Mouse (Mus musculus): ENCODE measurements around the gene Fam169b.

Gene Fam169b

GRCm38 (mm10) chr7:68296487-68296886 is 22.8 kb downstream of the Fam169b start:
- Histone ChIP-seq H3K36me3 (ENCODE audit: insufficient read depth, low read length) (no peaks in the 10 kb centered on the region), H3K9me3 (ENCODE audit: low read length) (no peaks in the 10 kb centered on the region), H3K27me3 (ENCODE audit: insufficient read depth, low read length) (no peaks in the 10 kb centered on the region), H3K4me1 (replicated peaks; ENCODE audit: low read depth, low read length) (peaks cover 46% of the 10 kb centered on the region), H3K4me3 (replicated peaks; ENCODE audit: low read length) (no peak overlapping the region)
- no peak for TF ChIP-seq NANOG (IDR thresholded peaks at IDR 0.05; ENCODE audit: borderline replicate concordance, low read length)
- TF ChIP-seq POU5F1 (IDR thresholded peaks at IDR 0.05; ENCODE audit: borderline replicate concordance, low read length) = no peak
- TF ChIP-seq CTCF (conservative IDR thresholded peaks at IDR 0.05; ENCODE audit: low read length) = no peak

GRCm38 (mm10) chr7:68298381-68299076 is 24.9 kb downstream of the Fam169b start:
- TF ChIP-seq NANOG (IDR thresholded peaks at IDR 0.05; ENCODE audit: borderline replicate concordance, low read length) (no peak), POU5F1 (IDR thresholded peaks at IDR 0.05; ENCODE audit: borderline replicate concordance, low read length) (no peak), CTCF (conservative IDR thresholded peaks at IDR 0.05; ENCODE audit: low read length) (no peak)
- Histone ChIP-seq H3K36me3 (ENCODE audit: insufficient read depth, low read length) (no peaks in the 10 kb centered on the region), H3K27me3 (ENCODE audit: insufficient read depth, low read length) (no peaks in the 10 kb centered on the region), H3K4me1 (replicated peaks; ENCODE audit: low read depth, low read length) (peaks cover 48% of the 10 kb centered on the region), H3K9me3 (ENCODE audit: low read length) (no peaks in the 10 kb centered on the region), H3K4me3 (replicated peaks; ENCODE audit: low read length) (no peak overlapping the region)

DNA sequence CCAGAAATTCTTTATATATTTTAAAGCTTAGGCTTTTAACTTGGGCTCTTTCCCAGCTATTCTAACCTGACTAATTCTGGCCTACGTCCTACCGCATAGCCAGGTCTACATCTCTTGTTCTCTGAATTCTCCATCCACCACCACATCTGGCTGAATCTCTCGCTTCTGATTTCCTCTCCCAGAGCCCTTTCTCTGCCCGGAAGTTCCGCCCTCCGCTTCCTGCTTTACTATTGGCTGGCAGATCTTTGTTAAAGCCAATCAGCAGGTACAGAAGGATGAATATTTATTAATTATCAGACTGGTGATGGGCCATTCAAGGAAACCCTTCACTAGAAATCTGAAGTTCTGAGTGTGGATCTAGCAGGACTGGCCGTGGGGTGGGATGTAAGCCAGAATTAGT is 27.5 kb downstream of the Fam169b start:
- Histone ChIP-seq H3K4me1 (replicated peaks; ENCODE audit: low read depth, low read length) (peaks cover 46% of the 10 kb centered on the region), H3K4me3 (replicated peaks; ENCODE audit: low read length) (peak overlapping the region; percentile 49), H3K36me3 (ENCODE audit: insufficient read depth, low read length) (peaks cover 4% of the 10 kb centered on the region; the same call in 1 of the 2 replicates), H3K9me3 (ENCODE audit: low read length) (no peaks in the 10 kb centered on the region), H3K27me3 (ENCODE audit: insufficient read depth, low read length) (no peaks in the 10 kb centered on the region)
- TF ChIP-seq POU5F1 (IDR thresholded peaks at IDR 0.05; ENCODE audit: borderline replicate concordance, low read length) = no peak
- TF ChIP-seq NANOG (IDR thresholded peaks at IDR 0.05; ENCODE audit: borderline replicate concordance, low read length) = no peak
- no peak for TF ChIP-seq CTCF (conservative IDR thresholded peaks at IDR 0.05; ENCODE audit: low read length)

DNA sequence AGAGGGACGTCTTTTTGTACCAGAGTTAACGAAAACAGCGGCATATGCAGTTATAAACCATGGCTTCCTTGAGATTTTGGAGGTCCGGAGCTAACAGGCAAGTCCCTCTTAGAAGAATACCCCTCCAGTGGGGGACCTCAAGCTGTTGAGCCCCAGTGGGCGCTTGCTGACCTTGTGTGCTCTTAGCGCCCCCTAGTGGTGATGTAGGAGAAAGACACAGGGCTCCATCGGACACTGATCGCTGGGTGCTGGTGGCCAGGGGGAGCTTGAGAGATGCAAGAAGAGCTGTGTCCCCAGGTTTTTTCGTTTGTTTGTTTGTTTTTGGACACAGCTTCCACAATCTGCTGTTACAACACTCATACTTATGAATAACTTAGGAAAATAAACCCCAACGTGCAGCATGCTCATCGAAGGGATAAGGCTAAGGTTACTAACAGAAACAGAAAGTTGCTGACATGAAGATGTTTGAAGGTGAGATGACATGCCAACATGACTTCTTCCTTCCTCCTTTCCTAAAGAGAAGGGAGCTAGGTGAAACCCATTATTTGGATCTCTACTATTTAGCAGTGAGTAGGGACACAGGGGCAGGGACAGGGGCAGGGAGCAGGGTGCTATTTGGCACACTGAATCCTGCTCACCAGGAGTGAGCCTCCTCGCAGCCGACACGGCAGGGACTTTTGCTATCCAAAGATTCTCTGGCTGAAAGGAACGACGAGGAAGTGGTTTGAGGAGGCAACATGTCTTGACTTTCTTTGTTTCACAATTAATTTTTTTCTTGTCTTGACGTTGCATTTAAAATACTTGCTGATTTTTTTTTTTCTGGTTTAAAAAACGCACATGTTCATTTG is 29.2 kb downstream of the Fam169b start:
- H3K36me3 ChIP-seq (ENCODE audit: insufficient read depth, low read length) = peaks cover 4% of the 10 kb centered on the region; the same call in 1 of the 2 replicates
- H3K27me3 ChIP-seq (ENCODE audit: insufficient read depth, low read length) = no peaks in the 10 kb centered on the region
- no peak for TF ChIP-seq POU5F1 (IDR thresholded peaks at IDR 0.05; ENCODE audit: borderline replicate concordance, low read length)
- TF ChIP-seq NANOG (IDR thresholded peaks at IDR 0.05; ENCODE audit: borderline replicate concordance, low read length) = no peak
- peak; percentile 93 for TF ChIP-seq CTCF (conservative IDR thresholded peaks at IDR 0.05; ENCODE audit: low read length)
- H3K9me3 ChIP-seq (ENCODE audit: low read length) = no peaks in the 10 kb centered on the region
- H3K4me3 ChIP-seq (replicated peaks; ENCODE audit: low read length) = no peak overlapping the region
- H3K4me1 ChIP-seq (replicated peaks; ENCODE audit: low read depth, low read length) = peaks cover 50% of the 10 kb centered on the region

DNA sequence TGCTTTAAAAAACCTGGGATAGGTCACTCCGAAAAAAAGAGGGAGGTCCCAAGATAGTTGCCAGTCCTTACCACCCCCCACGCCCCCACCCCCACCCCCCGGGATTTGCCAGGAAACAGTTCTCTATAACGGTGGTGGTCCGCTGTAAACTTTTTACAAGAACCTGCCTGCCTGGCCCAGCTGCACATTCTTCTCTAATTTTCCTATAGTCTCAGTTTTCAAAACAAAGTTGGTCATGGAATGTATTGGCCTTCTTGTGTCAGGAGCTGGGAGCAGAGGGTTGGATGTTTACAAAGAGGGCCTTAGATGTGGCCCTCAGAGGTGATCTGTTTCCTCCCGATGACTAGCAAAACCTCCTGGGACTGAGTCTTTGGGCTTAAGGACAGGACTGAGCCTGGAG is 30.0 kb downstream of the Fam169b start:
- no peak for TF ChIP-seq NANOG (IDR thresholded peaks at IDR 0.05; ENCODE audit: borderline replicate concordance, low read length)
- no peak for TF ChIP-seq POU5F1 (IDR thresholded peaks at IDR 0.05; ENCODE audit: borderline replicate concordance, low read length)
- no peak for TF ChIP-seq CTCF (conservative IDR thresholded peaks at IDR 0.05; ENCODE audit: low read length)
- H3K4me1 ChIP-seq (replicated peaks; ENCODE audit: low read depth, low read length) = peaks cover 48% of the 10 kb centered on the region
- H3K4me3 ChIP-seq (replicated peaks; ENCODE audit: low read length) = no peak overlapping the region
- peaks cover 4% of the 10 kb centered on the region; the same call in 1 of the 2 replicates for H3K36me3 ChIP-seq (ENCODE audit: insufficient read depth, low read length)
- H3K9me3 ChIP-seq (ENCODE audit: low read length) = no peaks in the 10 kb centered on the region
- no peaks in the 10 kb centered on the region for H3K27me3 ChIP-seq (ENCODE audit: insufficient read depth, low read length)

GRCm38 (mm10) chr7:68305781-68306575 is 32.3 kb downstream of the Fam169b start:
- H3K4me1 ChIP-seq (replicated peaks; ENCODE audit: low read depth, low read length) = peaks cover 40% of the 10 kb centered on the region
- no peak for TF ChIP-seq POU5F1 (IDR thresholded peaks at IDR 0.05; ENCODE audit: borderline replicate concordance, low read length)
- TF ChIP-seq NANOG (IDR thresholded peaks at IDR 0.05; ENCODE audit: borderline replicate concordance, low read length) = no peak
- TF ChIP-seq CTCF (conservative IDR thresholded peaks at IDR 0.05; ENCODE audit: low read length) = no peak

DNA sequence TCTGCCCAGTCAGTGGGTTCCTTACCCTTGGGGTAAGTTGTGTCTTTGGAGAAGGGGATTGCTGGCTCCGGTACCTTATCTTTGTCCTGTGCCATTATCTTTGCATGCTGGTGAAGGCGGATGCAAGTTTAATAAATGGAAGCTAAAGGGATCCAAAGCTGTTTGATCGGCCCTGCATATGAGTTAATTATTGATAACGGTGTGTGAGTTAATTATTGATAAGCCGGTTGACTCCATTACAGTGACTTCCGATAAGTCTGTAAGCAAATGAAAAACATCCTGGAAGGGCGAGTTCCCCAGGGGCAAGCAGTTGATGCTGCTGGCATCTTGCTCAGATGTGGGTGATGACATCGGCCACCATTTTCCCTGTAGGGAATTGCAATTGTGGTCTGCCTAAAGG is 33.1 kb downstream of the Fam169b start:
- no peak for TF ChIP-seq POU5F1 (IDR thresholded peaks at IDR 0.05; ENCODE audit: borderline replicate concordance, low read length)
- TF ChIP-seq CTCF (conservative IDR thresholded peaks at IDR 0.05; ENCODE audit: low read length) = no peak
- Histone ChIP-seq H3K9me3 (ENCODE audit: low read length) (no peaks in the 10 kb centered on the region), H3K36me3 (ENCODE audit: insufficient read depth, low read length) (peaks cover 4% of the 10 kb centered on the region; the same call in 1 of the 2 replicates), H3K4me3 (replicated peaks; ENCODE audit: low read length) (no peak overlapping the region), H3K27me3 (ENCODE audit: insufficient read depth, low read length) (no peaks in the 10 kb centered on the region), H3K4me1 (replicated peaks; ENCODE audit: low read depth, low read length) (peaks cover 40% of the 10 kb centered on the region)

More at GRCm38 (mm10) chr7:68305781-68306575, 32.3 kb downstream of the Fam169b start:
- H3K36me3 ChIP-seq (ENCODE audit: insufficient read depth, low read length) = peaks cover 4% of the 10 kb centered on the region; the same call in 1 of the 2 replicates
- no peak overlapping the region for H3K4me3 ChIP-seq (replicated peaks; ENCODE audit: low read length)
- H3K27me3 ChIP-seq (ENCODE audit: insufficient read depth, low read length) = no peaks in the 10 kb centered on the region
- H3K9me3 ChIP-seq (ENCODE audit: low read length) = no peaks in the 10 kb centered on the region

DNA sequence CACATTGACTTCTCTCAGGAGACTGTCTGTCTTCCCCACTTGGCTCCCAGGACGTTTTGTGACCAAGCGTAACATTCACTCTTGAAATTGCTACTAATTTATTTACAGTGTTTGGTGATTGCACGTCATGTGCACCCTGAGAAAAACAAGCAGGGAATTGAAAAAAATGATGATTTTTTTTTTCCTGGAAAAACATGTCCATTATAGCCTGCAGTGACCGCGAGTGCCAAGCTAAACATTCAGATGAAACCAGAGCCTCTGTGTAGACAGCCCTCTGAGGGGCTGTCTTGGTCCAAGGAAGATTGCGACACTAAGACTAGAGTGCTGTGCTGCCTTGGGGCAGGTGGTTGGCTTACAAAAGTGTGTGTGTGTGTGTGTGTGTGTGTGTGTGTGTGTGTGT is 37.8 kb downstream of the Fam169b start:
- Histone ChIP-seq H3K27me3 (ENCODE audit: insufficient read depth, low read length) (no peaks in the 10 kb centered on the region), H3K4me3 (replicated peaks; ENCODE audit: low read length) (no peak overlapping the region), H3K9me3 (ENCODE audit: low read length) (no peaks in the 10 kb centered on the region), H3K4me1 (replicated peaks; ENCODE audit: low read depth, low read length) (peaks cover 21% of the 10 kb centered on the region), H3K36me3 (ENCODE audit: insufficient read depth, low read length) (no peaks in the 10 kb centered on the region)
- no peak for TF ChIP-seq NANOG (IDR thresholded peaks at IDR 0.05; ENCODE audit: borderline replicate concordance, low read length)
- no peak for TF ChIP-seq POU5F1 (IDR thresholded peaks at IDR 0.05; ENCODE audit: borderline replicate concordance, low read length)
